Mouse (Mus musculus): ENCODE results near the gene Paqr8. TPM values are rescaled to one million over a fixed set of nuclear protein-coding genes. Genes with fewer than 3 reads are reported as not detected.
A peak's percentile ranks its signal among the peaks of the same experiment; 100 is the strongest.

The Paqr8 gene
- 0.86 and 0.93 TPM in 2 replicates for polyA plus RNA-seq (2012; ENCODE audit: insufficient read depth, insufficient read length, missing spikeins)

- Histone ChIP-seq H3K4me1 (ENCODE audit: control insufficient read depth, insufficient read depth, low read length) (no peaks in the 10 kb centered on the region), H3K27ac (ENCODE audit: insufficient read depth, low read depth, low read length) (no peak within 1 kb of the TSS), H3K4me3 (ENCODE audit: insufficient read depth, low read length) (peak within 1 kb of the TSS; percentile 51)
- no peak for TF ChIP-seq CTCF (IDR thresholded peaks at IDR 0.05; ENCODE audit: low read depth, low read length)
- no peak for TF ChIP-seq POLR2A (IDR thresholded peaks at IDR 0.05; ENCODE audit: borderline replicate concordance, low read depth, low read length)
Measured at GRCm38 (mm10) chr1:20890404-20890921, at the start of gene Paqr8. Paqr8 (plus strand) TSS chr1:20890606.

- H3K4me1 ChIP-seq (ENCODE audit: control insufficient read depth, insufficient read depth, low read length): no peaks in the 10 kb centered on the region
- no peak overlapping the region for H3K4me3 ChIP-seq (ENCODE audit: insufficient read depth, low read length)
- no peak for TF ChIP-seq CTCF (IDR thresholded peaks at IDR 0.05; ENCODE audit: low read depth, low read length)
- no peak for TF ChIP-seq POLR2A (IDR thresholded peaks at IDR 0.05; ENCODE audit: borderline replicate concordance, low read depth, low read length)
- H3K27ac ChIP-seq (ENCODE audit: insufficient read depth, low read depth, low read length): no peak overlapping the region
Measured at GRCm38 (mm10) chr1:20856924-20857902, 33.2 kb upstream of the Paqr8 start.

GRCm38 (mm10) chr1:20860775-20861174 lies 29.6 kb upstream of the Paqr8 start:
- TF ChIP-seq CTCF (IDR thresholded peaks at IDR 0.05; ENCODE audit: low read depth, low read length): no peak
- no peak for TF ChIP-seq POLR2A (IDR thresholded peaks at IDR 0.05; ENCODE audit: borderline replicate concordance, low read depth, low read length)
- Histone ChIP-seq H3K27ac (ENCODE audit: insufficient read depth, low read depth, low read length) (no peak overlapping the region), H3K4me1 (ENCODE audit: control insufficient read depth, insufficient read depth, low read length) (no peaks in the 10 kb centered on the region), H3K4me3 (ENCODE audit: insufficient read depth, low read length) (no peak overlapping the region)

- Histone ChIP-seq H3K4me3 (ENCODE audit: insufficient read depth, low read length) (no peak overlapping the region), H3K27ac (ENCODE audit: insufficient read depth, low read depth, low read length) (no peak overlapping the region), H3K4me1 (ENCODE audit: control insufficient read depth, insufficient read depth, low read length) (no peaks in the 10 kb centered on the region)
- TF ChIP-seq CTCF (IDR thresholded peaks at IDR 0.05; ENCODE audit: low read depth, low read length): no peak
- TF ChIP-seq POLR2A (IDR thresholded peaks at IDR 0.05; ENCODE audit: borderline replicate concordance, low read depth, low read length): no peak
Measured at GRCm38 (mm10) chr1:20861865-20862264, 28.5 kb upstream of the Paqr8 start.

DNA sequence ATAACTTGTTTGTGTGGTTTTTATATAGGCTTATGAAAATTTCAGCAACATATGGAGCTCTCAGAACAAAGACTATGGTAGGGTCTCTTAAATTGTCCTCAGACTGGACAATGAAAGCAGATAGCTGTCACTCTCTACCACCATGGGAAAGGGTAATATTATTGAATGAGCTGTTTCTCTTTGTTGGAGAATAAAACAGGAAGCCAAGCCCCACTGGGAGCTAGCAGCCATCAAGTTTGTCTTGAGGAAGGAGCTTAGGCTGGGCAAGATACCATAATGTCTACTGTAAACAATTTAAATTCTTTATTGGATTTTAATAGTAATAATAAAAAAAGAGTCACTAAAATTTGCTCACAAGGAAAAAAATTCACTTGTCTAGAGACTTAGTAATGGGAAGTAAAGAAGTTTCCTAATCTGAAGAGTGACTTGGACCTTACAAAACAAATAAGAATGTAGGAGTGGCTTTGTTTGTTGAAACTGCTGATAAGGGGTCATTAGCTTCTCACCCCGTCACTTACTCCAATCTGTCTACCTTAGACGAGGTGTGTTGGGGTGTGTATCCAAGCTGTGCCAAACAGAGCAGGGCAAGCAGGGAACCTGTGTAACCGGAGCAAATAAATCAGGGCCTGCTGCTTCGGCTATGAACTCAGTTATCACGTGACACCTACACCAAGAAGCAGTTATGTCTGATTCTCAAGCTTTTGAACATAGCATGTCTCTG lies 26.8 kb upstream of the Paqr8 start:
- H3K4me1 ChIP-seq (ENCODE audit: control insufficient read depth, insufficient read depth, low read length): no peaks in the 10 kb centered on the region
- H3K4me3 ChIP-seq (ENCODE audit: insufficient read depth, low read length): no peak overlapping the region
- TF ChIP-seq POLR2A (IDR thresholded peaks at IDR 0.05; ENCODE audit: borderline replicate concordance, low read depth, low read length) (no peak), CTCF (IDR thresholded peaks at IDR 0.05; ENCODE audit: low read depth, low read length) (no peak)
- no peak overlapping the region for H3K27ac ChIP-seq (ENCODE audit: insufficient read depth, low read depth, low read length)

GRCm38 (mm10) chr1:20867241-20867902 lies 23.0 kb upstream of the Paqr8 start:
- H3K4me3 ChIP-seq (ENCODE audit: insufficient read depth, low read length): no peak overlapping the region
- H3K27ac ChIP-seq (ENCODE audit: insufficient read depth, low read depth, low read length): no peak overlapping the region
- H3K4me1 ChIP-seq (ENCODE audit: control insufficient read depth, insufficient read depth, low read length): no peaks in the 10 kb centered on the region
- TF ChIP-seq CTCF (IDR thresholded peaks at IDR 0.05; ENCODE audit: low read depth, low read length) (no peak), POLR2A (IDR thresholded peaks at IDR 0.05; ENCODE audit: borderline replicate concordance, low read depth, low read length) (no peak)

DNA sequence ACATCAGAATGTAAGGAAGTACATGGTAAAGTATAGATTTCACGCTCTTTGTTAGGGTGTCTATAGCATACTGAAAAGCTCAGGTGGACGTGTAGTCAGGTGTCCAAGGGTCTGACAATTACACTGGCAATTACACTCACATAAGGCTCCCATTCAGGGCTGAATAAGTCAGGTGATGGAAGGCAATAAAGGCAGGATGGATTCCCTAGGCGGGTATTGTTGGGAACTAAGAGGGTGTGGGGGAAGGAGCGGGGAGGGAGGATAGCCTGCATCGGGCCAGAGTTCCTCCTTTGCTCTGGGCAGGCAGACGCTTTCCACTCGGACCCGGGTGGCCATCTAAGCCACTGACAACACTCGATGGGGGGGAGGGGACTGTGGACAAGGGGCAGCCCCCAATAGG lies 22.4 kb upstream of the Paqr8 start:
- Histone ChIP-seq H3K4me1 (ENCODE audit: control insufficient read depth, insufficient read depth, low read length) (no peaks in the 10 kb centered on the region), H3K4me3 (ENCODE audit: insufficient read depth, low read length) (no peak overlapping the region), H3K27ac (ENCODE audit: insufficient read depth, low read depth, low read length) (no peak overlapping the region)
- no peak for TF ChIP-seq CTCF (IDR thresholded peaks at IDR 0.05; ENCODE audit: low read depth, low read length)

GRCm38 (mm10) chr1:20870887-20871286 lies 19.5 kb upstream of the Paqr8 start:
- no peak overlapping the region for H3K4me3 ChIP-seq (ENCODE audit: insufficient read depth, low read length)
- TF ChIP-seq CTCF (IDR thresholded peaks at IDR 0.05; ENCODE audit: low read depth, low read length) (no peak), POLR2A (IDR thresholded peaks at IDR 0.05; ENCODE audit: borderline replicate concordance, low read depth, low read length) (no peak)
- no peaks in the 10 kb centered on the region for H3K4me1 ChIP-seq (ENCODE audit: control insufficient read depth, insufficient read depth, low read length)
- H3K27ac ChIP-seq (ENCODE audit: insufficient read depth, low read depth, low read length): no peak overlapping the region

- TF ChIP-seq POLR2A (IDR thresholded peaks at IDR 0.05; ENCODE audit: borderline replicate concordance, low read depth, low read length) (no peak), CTCF (IDR thresholded peaks at IDR 0.05; ENCODE audit: low read depth, low read length) (no peak)
- Histone ChIP-seq H3K4me3 (ENCODE audit: insufficient read depth, low read length) (no peak overlapping the region), H3K27ac (ENCODE audit: insufficient read depth, low read depth, low read length) (no peak overlapping the region), H3K4me1 (ENCODE audit: control insufficient read depth, insufficient read depth, low read length) (no peaks in the 10 kb centered on the region)
Measured at GRCm38 (mm10) chr1:20872496-20872895, 17.9 kb upstream of the Paqr8 start.

Data from bone marrow macrophage, adult 2 months (primary cell).